In the genomic region with DNA sequence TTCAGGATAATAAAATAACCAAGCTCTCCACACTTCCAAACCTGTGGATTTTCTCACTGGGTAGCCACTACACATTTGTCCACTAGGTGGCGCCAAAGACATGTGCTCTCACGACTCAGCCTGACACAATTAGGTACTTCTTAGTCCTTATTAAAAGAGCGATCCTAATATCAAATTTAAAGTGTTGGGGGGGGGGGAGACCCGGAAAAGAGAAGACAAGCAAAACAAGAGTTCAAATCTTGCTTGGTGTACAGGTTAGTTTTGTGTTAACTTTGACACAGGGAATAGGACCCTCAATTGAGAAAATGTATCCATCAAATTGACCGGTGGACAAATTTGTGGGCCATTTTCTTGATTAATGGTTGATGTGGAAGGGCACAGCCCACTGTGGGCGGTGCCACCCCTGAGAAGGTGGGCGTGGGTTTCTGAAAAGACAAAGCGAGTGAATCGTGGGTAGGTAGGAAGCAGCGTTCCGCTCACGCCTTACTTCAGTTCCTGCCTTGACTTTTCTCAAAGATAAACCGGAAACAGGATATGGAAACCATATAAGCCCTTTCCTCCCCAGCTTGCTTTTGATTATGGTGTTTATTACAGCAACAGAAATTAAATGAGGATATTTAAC, we compare ENCODE assay signal across 9 mouse cellular contexts. TPM values are rescaled to one million over a fixed set of nuclear protein-coding genes. Genes with fewer than 3 reads are reported as not detected.
DNase-seq lines count a peak whose midpoint lies in the region; ATAC-seq and TF ChIP-seq lines count a peak whose summit lies in the region.
"Had no signal": no experiment of that assay in that cellular context is flagged by ENCODE, and none has a peak within 500 bp of the region (broad histone marks: within the 10 kb centered on the region; RNA-seq: fewer than 3 reads in every experiment).

No protein-coding gene starts in this region.

- H3K4me1 ChIP-seq in forebrain, embryonic 10.5 days: no peaks in the 10 kb centered on the region
- H3K4me1 ChIP-seq in forebrain, embryonic 15.5 days: no peaks in the 10 kb centered on the region
- H3K4me1 ChIP-seq in cortical plate, adult 2 months (ENCODE audit: control insufficient read depth, insufficient read depth, low read length): no peaks in the 10 kb centered on the region
- no peaks in the 10 kb centered on the region for H3K4me1 ChIP-seq in heart, embryonic 16.5 days (ENCODE audit: control insufficient read depth, insufficient read depth, low read length)

- H3K4me2 ChIP-seq in forebrain, embryonic 15.5 days (replicated peaks): no peak overlapping the region
- H3K4me2 ChIP-seq in heart, embryonic 16.5 days (ENCODE audit: low read depth, low read length): peak overlapping the region; percentile 33; the same call in 1 of the 2 replicates

- H3K4me3 ChIP-seq in forebrain, embryonic 10.5 days: no peak overlapping the region
- no peak overlapping the region for H3K4me3 ChIP-seq in forebrain, embryonic 15.5 days
- H3K4me3 ChIP-seq in cortical plate, adult 2 months (ENCODE audit: insufficient read depth, low read length): no peak overlapping the region
- no peak overlapping the region for H3K4me3 ChIP-seq in heart, embryonic 16.5 days (ENCODE audit: low read length)

- no peak overlapping the region for H3K9ac ChIP-seq in forebrain, embryonic 15.5 days (replicated peaks)
- H3K9ac ChIP-seq in heart, embryonic 16.5 days (ENCODE audit: low read length): no peak overlapping the region

- DNase-seq in forebrain, embryonic 10.5 days (ENCODE audit: extremely low spot score, low spot score): peak; percentile 71
- peak; percentile 72 to 94 for DNase-seq in adrenal gland, adult (ENCODE audit: inconsistent age in 2 of 2, low spot score in 1 of 2)
- DNase-seq in layer of hippocampus, postnatal 25 days (ENCODE audit: extremely low spot score in 1 of 2, low spot score in 1 of 2): peak; percentile 69 to 96
- DNase-seq in lung, postnatal 14 days: peak; percentile 92
- peak; percentile 56 for DNase-seq in skeletal muscle tissue, adult 2 months (ENCODE audit: low read depth, low spot score)

- no peak for TF ChIP-seq POLR2A in cortical plate, adult 2 months (IDR thresholded peaks at IDR 0.05; ENCODE audit: extremely low read depth, insufficient read depth, low read length)

- no peak for ATAC-seq in forebrain, embryonic 15.5 days (replicated peaks)
- ATAC-seq in heart, embryonic 16.5 days (replicated peaks; ENCODE audit: extremely low read depth, insufficient read depth, low FRiP score): no peak; the same call in 1 of the 2 replicates

- no peaks in the 10 kb centered on the region for H3K27me3 ChIP-seq in forebrain, embryonic 10.5 days (ENCODE audit: poor library complexity, severe bottlenecking)
- H3K27me3 ChIP-seq in forebrain, embryonic 15.5 days: no peaks in the 10 kb centered on the region
- no peaks in the 10 kb centered on the region; the same call in 1 of the 2 replicates for H3K27me3 ChIP-seq in heart, embryonic 16.5 days (ENCODE audit: control insufficient read depth, insufficient read depth, low read length)

- H3K27ac ChIP-seq in forebrain, embryonic 10.5 days: no peak overlapping the region
- H3K27ac ChIP-seq in forebrain, embryonic 15.5 days (replicated peaks): no peak overlapping the region
- no peak overlapping the region for H3K27ac ChIP-seq in cortical plate, adult 2 months (ENCODE audit: insufficient read depth, low read length)
- no peak overlapping the region for H3K27ac ChIP-seq in heart, embryonic 16.5 days (ENCODE audit: low read length)

- TF ChIP-seq CTCF in cortical plate, adult 2 months (IDR thresholded peaks at IDR 0.05; ENCODE audit: extremely low read depth, insufficient read depth, low read length): peak; percentile 95

- WGBS in forebrain, embryonic 10.5 days: 46% methylated on average over 13 of the region's 13 CpGs
- WGBS in forebrain, embryonic 15.5 days: 43% methylated on average over 13 of the region's 13 CpGs
- WGBS in heart, embryonic 16.5 days: 35% methylated on average over 13 of the region's 13 CpGs

- H3K36me3 ChIP-seq in forebrain, embryonic 10.5 days (replicated peaks): no peaks in the 10 kb centered on the region
- H3K36me3 ChIP-seq in forebrain, embryonic 15.5 days: no peaks in the 10 kb centered on the region
- no peaks in the 10 kb centered on the region for H3K36me3 ChIP-seq in heart, embryonic 16.5 days (ENCODE audit: control insufficient read depth, insufficient read depth)

- H3K9me3 ChIP-seq in forebrain, embryonic 10.5 days: no peaks in the 10 kb centered on the region; the same call in 1 of the 2 replicates
- H3K9me3 ChIP-seq in forebrain, embryonic 15.5 days: no peaks in the 10 kb centered on the region
- peaks cover 4% of the 10 kb centered on the region for H3K9me3 ChIP-seq in heart, embryonic 16.5 days (replicated peaks; ENCODE audit: control insufficient read depth, low read length)

RNA-seq across cellular contexts. Expression of a gene that starts 16.4 kb away (rescaled TPM):
- polyA plus RNA-seq in forebrain, embryonic 10.5 days (2016; fragmentation: Nextera tagmentation; extraction: Ambion mirVana): 1.4 and 1.7 TPM in 2 replicates
- 1.5 and 1.6 TPM in 2 replicates for polyA plus RNA-seq in forebrain, embryonic 15.5 days (2015; fragmentation: Nextera tagmentation; extraction: Ambion mirVana)
- 2.7 and 3.4 TPM in 2 replicates for polyA plus RNA-seq in cortical plate, adult 2 months (2012; rRNA removed)
- 5.7 and 11.1 TPM in 2 replicates for polyA plus RNA-seq in heart, embryonic 16.5 days (2015; fragmentation: Nextera tagmentation; extraction: Ambion mirVana)
- total RNA-seq in layer of hippocampus, postnatal 25 days (2021): 1 to 10 TPM; 3.0 to 3.4 TPM

RNA-seq across cellular contexts. Expression of a gene that starts 16.6 kb away (rescaled TPM):
- polyA plus RNA-seq in forebrain, embryonic 10.5 days (2016; fragmentation: Nextera tagmentation; extraction: Ambion mirVana): 0.79 and 1.3 TPM in 2 replicates
- 0.73 and 1.1 TPM in 2 replicates for polyA plus RNA-seq in forebrain, embryonic 15.5 days (2015; fragmentation: Nextera tagmentation; extraction: Ambion mirVana)
- 3.0 and 3.8 TPM in 2 replicates for polyA plus RNA-seq in cortical plate, adult 2 months (2012; rRNA removed)
- 15.0 and 32.2 TPM in 2 replicates for polyA plus RNA-seq in heart, embryonic 16.5 days (2015; fragmentation: Nextera tagmentation; extraction: Ambion mirVana)
- 1 to 10 TPM; 1.6 to 1.7 TPM for total RNA-seq in layer of hippocampus, postnatal 25 days (2021)

RNA-seq across cellular contexts. Expression of a gene that starts 18.1 kb away (rescaled TPM):
- 0.24 and 0.81 TPM in 2 replicates for polyA plus RNA-seq in forebrain, embryonic 10.5 days (2016; fragmentation: Nextera tagmentation; extraction: Ambion mirVana)
- 0.88 and 0.91 TPM in 2 replicates for polyA plus RNA-seq in forebrain, embryonic 15.5 days (2015; fragmentation: Nextera tagmentation; extraction: Ambion mirVana)
- polyA plus RNA-seq in cortical plate, adult 2 months (2012; rRNA removed): 3.6 and 4.5 TPM in 2 replicates
- 2.3 and 4.0 TPM in 2 replicates for polyA plus RNA-seq in heart, embryonic 16.5 days (2015; fragmentation: Nextera tagmentation; extraction: Ambion mirVana)
- 1 to 10 TPM; 1.8 to 3.4 TPM for total RNA-seq in layer of hippocampus, postnatal 25 days (2021)
- polyA plus RNA-seq: C2C12 had no signal

RNA-seq across cellular contexts. Expression of a gene that starts 26.5 kb away (rescaled TPM):
- 1.2 and 1.3 TPM in 2 replicates for polyA plus RNA-seq in forebrain, embryonic 10.5 days (2016; fragmentation: Nextera tagmentation; extraction: Ambion mirVana)
- polyA plus RNA-seq in forebrain, embryonic 15.5 days (2015; fragmentation: Nextera tagmentation; extraction: Ambion mirVana): 2.3 and 2.6 TPM in 2 replicates
- 8.7 and 10.1 TPM in 2 replicates for polyA plus RNA-seq in cortical plate, adult 2 months (2012; rRNA removed)
- polyA plus RNA-seq in heart, embryonic 16.5 days (2015; fragmentation: Nextera tagmentation; extraction: Ambion mirVana): 31.8 and 87.6 TPM in 2 replicates
- total RNA-seq in layer of hippocampus, postnatal 25 days (2021): 1 to 10 TPM; 2.2 to 3.3 TPM

RNA-seq across cellular contexts. Expression of a gene that starts 27.9 kb away (rescaled TPM):
- polyA plus RNA-seq in forebrain, embryonic 10.5 days (2016; fragmentation: Nextera tagmentation; extraction: Ambion mirVana): 0.16 and 0.26 TPM in 2 replicates
- 1.0 and 1.4 TPM in 2 replicates for polyA plus RNA-seq in forebrain, embryonic 15.5 days (2015; fragmentation: Nextera tagmentation; extraction: Ambion mirVana)
- polyA plus RNA-seq in cortical plate, adult 2 months (2012; rRNA removed): 0.79 and 0.84 TPM in 2 replicates
- polyA plus RNA-seq in heart, embryonic 16.5 days (2015; fragmentation: Nextera tagmentation; extraction: Ambion mirVana): 2.5 and 6.1 TPM in 2 replicates
- under 1 TPM; 0.69 to 0.94 TPM for total RNA-seq in layer of hippocampus, postnatal 25 days (2021)
- polyA plus RNA-seq: C2C12 had no signal
